Mouse (Mus musculus): ENCODE results near the gene BC003965.

The BC003965 gene

DNA sequence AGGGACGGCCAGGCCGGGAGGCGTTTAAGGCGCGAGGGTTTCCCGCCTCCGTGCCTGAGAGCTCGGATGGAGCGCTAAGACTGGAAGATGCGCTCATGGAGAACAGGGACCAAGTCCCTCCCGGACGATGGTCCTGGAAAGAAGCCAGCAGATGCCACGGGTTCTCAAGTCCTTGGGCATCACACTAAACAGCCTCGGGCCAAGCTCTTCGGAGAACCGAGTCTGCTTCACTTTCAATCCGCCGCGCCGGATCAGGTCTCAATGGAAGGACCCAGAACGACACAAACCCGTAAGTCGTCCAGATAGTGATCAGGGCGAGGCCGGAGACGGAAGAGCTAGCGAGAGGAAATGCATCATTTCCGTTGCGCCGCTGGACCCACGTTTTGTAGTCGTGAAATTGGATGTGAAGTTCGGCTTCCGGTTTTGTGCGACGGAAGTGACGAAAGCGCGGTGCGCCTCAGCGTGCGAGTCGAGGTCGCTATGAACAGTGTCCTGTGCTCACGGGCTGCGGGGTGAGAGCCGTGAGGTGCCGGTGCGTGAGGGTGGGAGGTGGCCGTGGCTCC, at the start of gene BC003965:
Gene BC003965 (plus strand): TSS at position 426 of the 563 bp plus-strand sequence.
- DNase-seq = peak; percentile 97

- no peak for DNase-seq
Measured at GRCm38 (mm10) chr17:25135622-25136021, 48.7 kb upstream of the BC003965 start.

DNA sequence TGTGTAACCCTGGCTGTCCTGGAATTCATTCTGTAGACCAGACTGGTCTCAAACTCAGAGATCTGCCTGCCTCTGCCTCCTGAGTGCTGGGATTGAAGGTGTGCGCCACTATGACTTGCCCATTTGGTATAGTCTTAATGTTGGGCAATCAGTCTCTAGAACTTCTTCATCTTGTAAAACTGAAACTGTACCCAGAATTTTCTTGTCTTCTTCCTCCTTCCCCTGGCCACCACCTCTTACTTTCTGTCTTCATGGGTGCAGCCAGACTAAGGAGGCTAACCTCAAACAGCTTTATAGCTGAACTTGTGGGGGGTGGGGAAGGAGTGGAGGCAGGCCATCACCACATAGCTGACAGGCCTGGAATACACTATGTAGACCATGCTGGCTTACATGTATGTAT, 45.6 kb upstream of the BC003965 start:
- DNase-seq = no peak

GRCm38 (mm10) chr17:25139960-25140359, 44.4 kb upstream of the BC003965 start:
- DNase-seq = no peak

DNA sequence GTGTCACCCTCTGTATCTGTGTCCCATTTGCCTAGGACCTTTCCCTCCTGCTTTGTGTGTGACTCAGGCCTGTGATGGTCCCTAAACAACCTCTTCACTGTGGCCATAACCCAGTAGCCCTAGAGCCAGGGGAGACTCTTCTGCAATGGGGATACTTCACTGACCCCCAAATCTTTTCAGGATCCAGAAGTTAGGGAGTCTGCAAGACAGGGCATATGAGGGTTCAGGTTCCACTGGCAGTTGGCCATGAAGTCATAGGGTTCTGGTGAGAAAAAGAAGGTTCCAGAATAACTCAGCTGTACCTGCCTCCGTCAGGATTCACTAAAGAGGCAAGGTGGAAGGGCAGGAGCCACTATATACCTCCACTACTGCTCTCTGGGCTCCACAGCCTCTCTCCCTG, 22.2 kb upstream of the BC003965 start, which contains the start of gene Ccdc154:
Gene Ccdc154 (plus strand): TSS at position 301 of the 400 bp plus-strand sequence.
- no peak for DNase-seq

DNA sequence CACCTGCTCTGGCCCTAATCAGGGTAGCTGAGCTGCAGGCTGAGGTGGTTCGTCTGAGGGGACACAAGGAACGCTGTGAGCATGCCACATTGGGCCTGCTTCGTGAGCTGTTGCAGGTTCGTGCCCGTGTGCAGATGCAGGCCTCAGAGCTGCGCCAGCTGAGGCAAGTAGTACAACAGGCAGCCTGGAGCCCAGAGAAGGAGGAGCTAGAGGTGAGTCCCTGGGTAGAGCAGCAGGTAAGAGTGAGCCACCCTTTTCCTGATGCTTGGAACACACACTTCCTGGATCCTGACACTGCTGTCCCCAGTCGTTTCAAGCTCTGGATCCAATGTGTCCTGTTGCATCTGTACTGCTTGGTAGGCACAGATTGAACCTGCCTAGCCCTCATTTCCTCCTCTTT, 21.0 kb upstream of the BC003965 start:
- no peak for DNase-seq

- DNase-seq = no peak
Measured at GRCm38 (mm10) chr17:25164770-25165169, 19.6 kb upstream of the BC003965 start.

DNA sequence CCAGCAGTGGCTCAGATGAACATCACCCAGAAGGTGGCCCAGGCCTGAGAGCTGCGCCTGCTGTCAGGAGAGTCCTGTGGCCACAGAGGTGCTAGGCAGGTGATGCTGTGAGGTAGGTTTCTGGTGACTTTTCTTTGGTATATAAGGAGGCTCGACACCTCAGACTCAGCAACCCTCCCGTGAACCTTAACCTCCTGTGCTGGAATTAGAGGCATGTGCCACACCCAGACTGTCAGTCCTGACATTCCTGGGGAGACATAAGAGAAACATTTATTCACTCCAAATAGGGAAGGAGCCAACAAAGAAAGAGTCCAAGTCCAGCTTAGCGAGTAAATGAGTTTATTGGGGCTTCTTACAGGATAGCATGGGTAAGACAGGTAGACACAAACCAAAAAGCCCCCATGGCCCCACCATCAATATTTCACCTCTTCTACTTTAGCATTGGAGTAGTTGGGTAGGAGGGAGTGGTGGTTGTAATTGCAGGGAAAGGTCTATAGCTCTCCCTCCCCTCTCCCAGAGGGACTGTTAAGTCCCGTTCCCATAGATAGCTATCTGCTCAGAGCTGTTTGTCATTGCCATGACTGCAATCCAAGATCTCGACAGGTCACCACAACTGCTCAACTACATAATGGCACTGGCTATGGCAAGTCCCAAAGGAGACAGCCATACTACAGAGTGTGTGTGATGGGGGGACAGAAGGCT, 18.2 kb upstream of the BC003965 start:
- DNase-seq = no peak

- no peak for DNase-seq
Measured at GRCm38 (mm10) chr17:25169706-25170105, 14.6 kb upstream of the BC003965 start.

DNA sequence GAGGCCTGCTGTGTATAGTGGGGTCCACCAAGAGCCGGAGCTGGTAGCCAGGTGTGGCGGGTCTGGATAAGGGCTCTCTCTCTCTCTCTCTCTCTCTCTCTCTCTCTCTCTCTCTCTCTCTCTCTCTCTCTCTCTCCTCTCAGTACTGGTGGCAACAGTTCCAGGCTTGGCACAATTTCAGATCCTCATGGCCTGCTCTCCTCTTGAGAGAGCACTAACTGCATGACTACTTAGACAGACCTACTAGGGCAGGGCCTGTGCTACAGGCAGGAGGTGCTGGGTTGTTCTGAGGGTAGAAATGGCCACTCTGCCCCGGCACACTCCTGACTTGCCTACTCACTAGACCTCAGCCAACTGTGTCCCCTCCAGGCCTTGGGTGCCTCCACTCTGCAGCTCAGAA, 11.8 kb upstream of the BC003965 start:
- DNase-seq = no peak

DNA sequence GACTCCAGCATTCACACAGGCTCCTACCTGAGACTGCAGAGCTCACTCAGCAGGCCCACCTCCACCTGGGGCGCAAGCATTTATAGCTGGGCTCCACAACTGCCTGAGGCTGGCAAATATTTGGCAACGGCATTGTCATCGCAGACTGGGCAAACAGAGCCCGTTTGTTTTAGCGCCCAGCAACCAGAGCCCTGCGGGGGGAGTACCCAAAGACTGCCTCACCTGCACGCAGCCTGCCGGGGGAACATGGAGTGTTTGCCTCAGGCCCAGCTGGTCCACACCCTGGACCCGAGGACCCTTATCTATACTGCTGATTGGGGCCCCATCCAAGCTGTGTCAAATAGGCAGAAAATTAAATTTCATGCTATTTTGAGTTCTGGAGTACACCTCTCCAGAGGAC, 8.9 kb upstream of the BC003965 start, which contains the start of gene Gm38655:
Gene Gm38655 (minus strand): TSS at position 61 of the 400 bp plus-strand sequence.
- no peak for DNase-seq

DNA sequence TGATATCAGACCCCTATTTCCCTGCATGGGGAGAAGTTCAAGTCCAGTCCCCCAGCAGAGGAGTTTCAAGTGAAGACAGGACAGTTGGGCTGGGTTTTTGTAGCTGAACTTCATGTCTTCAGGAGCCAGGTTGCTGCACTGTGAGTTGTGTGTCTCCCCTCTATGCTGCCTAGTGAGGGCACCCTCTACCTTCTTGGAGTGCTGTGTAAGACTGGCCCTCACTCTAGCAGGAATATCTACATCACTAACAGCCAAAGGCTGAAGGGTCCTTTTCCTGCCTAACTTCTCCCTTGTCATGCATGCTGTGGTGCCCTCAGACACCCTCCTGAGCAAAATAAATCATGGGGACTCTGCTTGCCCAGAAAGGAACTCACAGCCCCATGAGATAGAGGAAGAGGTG, 1.1 kb upstream of the BC003965 start:
- no peak for DNase-seq

- DNase-seq = no peak
Measured at GRCm38 (mm10) chr17:25184961-25185360, 607 bp downstream of the BC003965 start.

DNA sequence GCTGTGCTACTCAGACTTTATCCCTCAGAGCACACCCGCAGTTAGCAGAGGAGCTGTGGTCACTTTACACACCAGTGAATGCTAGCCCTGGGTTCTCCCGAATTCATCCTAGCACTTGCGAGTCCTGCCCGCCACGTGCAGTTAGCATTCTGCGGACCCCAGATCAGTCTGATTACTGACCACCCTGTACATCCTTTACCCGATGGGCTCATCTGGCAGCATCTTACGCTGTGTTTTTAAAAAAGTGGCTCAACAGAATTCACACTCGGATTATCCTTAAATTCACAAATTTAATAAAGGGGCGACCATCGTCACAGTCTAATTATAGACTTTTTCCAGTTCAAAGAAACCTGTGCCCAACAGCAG, 3.4 kb downstream of the BC003965 start:
- no peak for DNase-seq

DNA sequence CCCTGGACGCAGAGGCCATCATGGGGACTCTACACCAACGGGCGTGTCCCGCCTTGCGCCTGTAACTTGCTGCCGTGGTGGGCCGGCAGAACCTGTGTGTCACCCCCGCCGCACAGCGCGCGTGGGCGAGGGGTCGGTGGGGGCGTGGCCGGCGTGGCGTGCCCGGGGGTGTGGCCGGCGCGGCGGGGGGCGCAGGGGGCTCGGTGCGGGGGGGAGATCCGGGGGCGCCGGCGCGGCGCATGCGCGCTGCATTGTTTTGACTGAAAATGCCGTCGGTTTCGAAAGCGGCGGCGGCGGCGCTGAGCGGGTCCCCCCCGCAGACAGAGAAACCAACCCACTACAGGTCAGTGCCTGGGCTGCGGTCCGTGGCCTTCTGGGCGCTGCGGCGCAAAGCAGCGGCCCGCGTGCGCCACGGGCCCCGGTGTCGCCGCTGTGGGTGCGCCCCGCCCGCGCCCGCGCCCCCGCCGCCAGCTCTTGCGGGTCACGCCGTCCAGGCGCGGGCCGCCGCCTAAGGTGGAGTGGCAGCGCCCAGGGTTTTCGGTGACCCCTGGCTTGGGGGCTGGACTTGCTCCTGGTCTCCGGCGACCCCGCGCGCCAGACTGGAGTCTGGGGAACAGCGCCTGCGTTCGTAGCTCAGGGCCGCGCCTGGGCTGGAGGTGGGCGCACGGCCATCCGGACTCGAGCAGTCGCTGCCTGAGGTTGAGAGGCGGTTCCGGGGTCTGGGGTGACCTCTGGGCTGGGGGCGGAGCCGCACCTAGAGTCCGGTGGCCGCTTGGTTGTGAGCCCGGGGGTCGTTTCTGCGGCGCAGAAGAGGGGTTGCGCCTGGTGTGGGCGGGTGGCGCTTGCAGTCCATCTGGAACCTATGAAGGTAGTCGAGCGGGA, 4.0 kb downstream of the BC003965 start, which contains the start of gene Unkl:
Gene Unkl (plus strand): TSS at position 248 of the 882 bp plus-strand sequence.
- DNase-seq = peak; percentile 57

DNA sequence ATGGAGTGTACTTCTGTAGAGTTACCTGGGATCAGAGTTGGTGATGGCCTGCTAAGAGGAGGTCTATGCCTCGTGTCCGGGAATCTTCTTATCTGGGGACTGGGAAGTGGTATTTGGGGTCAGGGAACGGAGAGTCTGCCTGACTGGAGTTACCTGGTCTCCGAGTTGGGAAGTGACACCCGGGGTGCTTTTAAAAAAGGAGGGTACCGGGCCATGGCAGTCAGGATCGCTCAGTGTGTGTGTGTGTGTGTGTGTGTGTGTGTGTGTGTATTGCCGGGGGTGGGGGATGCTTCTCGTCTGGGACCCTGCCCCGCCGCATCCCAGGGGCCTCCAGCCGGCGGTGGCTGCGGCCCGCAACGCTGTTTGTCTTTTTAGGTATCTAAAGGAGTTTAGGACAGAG, 4.7 kb downstream of the BC003965 start:
- DNase-seq = no peak

GRCm38 (mm10) chr17:25202401-25202800, 18.0 kb downstream of the BC003965 start:
- DNase-seq = no peak

DNA sequence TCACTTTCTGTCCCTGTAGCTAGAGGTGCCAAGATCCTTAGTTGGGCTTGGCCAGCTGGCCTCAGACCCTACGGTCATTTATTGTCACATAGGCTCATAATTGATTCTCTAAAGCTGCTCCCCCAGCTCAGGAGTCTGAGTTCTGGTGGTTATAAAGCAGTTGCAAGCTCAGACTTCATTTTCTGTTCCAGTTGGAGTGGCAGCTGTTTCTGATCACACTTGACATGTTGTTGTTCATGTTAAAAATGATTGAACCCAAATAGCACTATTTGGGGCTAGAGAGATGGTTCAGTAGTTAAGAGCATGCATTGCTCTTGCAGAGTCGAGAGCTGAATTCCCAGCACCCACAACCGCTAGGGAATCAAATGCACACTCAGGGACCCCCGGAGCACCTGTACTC, 25.7 kb downstream of the BC003965 start:
- DNase-seq = no peak

DNA sequence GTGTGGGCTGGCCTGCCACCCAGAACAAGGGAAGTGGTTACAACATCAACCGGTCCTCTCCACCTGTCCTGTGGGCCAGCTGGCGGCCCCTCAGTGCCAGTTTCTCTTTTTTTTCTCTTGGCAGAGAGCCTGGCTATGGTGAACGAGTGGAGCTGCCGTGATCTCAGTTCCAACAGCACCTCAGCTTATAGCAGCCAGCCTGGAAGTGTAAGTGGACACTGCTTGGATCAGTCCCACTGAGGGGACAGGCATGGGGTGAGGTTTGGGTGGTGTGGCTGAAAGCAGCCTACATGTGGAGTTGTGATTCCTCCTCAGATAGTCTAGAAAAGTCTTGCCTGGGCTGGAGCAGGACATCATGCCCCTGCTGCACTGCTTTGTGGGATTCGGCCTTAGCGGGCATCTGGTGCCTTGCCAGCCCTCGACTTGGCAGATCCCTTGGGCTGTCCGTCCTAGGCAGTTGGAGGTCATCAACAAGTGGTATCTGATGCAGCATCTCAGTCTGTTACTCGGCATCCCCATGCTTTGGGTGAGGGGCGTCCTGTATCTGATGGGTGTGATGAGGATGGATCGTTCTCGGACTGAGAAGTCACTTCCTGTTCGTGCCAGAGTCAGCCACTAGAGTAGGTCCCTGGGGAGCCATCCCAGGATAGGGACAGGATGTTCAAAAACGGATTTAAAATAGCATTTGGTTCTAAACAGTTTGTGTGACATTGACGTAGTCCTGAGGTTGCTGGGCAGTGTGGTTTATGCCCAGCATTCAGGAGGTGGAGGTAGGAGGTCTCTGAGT, 26.5 kb downstream of the BC003965 start:
- peak; percentile 91 for DNase-seq

- no peak for DNase-seq
Measured at GRCm38 (mm10) chr17:25211705-25212104, 27.4 kb downstream of the BC003965 start.

- DNase-seq = no peak
Measured at GRCm38 (mm10) chr17:25215431-25215830, 31.1 kb downstream of the BC003965 start.

- peak; percentile 57 for DNase-seq
Measured at GRCm38 (mm10) chr17:25218967-25219366, 34.6 kb downstream of the BC003965 start.

All from cerebellum, adult 11-12 months (tissue).